Mouse (Mus musculus): ENCODE measurements around the gene Gprc5d.

DNA sequence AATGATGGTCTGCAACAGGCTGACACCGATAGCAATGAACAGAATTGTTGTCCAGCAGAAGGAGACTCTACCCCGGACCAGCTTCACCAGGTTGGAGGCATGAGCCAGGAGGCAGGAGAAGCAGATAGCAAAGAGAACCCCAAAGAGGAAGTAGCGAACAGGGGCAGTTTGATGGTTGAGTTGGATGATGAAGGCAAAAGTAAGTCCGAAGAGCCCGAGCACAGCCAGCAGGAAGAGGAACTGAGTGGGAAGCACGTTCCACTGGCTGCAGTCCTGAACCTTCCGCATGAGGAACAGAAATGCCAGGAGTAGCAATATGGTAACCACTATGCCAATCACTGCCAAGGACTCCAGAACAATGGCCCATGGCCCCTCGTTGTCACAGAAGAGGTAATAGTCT is 1.6 kb downstream of the Gprc5d start:
- TF ChIP-seq CTCF (IDR thresholded peaks at IDR 0.05; ENCODE audit: low read depth), result no peak
- TF ChIP-seq EP300 (IDR thresholded peaks at IDR 0.05; ENCODE audit: low read depth), result no peak
